Mouse (Mus musculus) MEL (cell line): ENCODE data around the gene Sepsecs.

Source experiments
- CHD1 ChIP-seq: IDR thresholded peaks from 2 replicates; pipeline ENCODE4 v1.6.1; 2012; ENCODE audit warnings: low read depth, mild to moderate bottlenecking, inconsistent platforms, low read length, improper control_type of control experiment
- CHD2 ChIP-seq: IDR thresholded peaks from 2 replicates; pipeline ENCODE4 v1.6.1; 2011; ENCODE audit warnings: low read length, improper control_type of control experiment
- CTCF ChIP-seq, 3 experiments: IDR thresholded peaks in 2 of 3; conservative IDR thresholded peaks in 1 of 3; 2 replicates each; pipeline ENCODE4 v1.5.1; 2011 to 2012; ENCODE audit warnings: low read length in 3 of 3, low read depth in 2 of 3, mild to moderate bottlenecking in 2 of 3, improper control_type of control experiment in 1 of 3, inconsistent platforms in 1 of 3, mixed read lengths in 1 of 3, moderate library complexity in 1 of 3; ENCODE audit not compliant: control insufficient read depth in 1 of 3, insufficient read depth in 1 of 3, poor library complexity in 1 of 3, severe bottlenecking in 1 of 3
- EP300 ChIP-seq, 2 experiments: IDR thresholded peaks; 2 replicates each; pipeline ENCODE4 v1.6.1; 2011; ENCODE audit warnings: improper control_type of control experiment in 2 of 2, low read length in 2 of 2, low read depth in 1 of 2, mild to moderate bottlenecking in 1 of 2
- GABPA ChIP-seq: IDR thresholded peaks from 2 replicates; pipeline ENCODE4 v1.6.1; 2012; ENCODE audit warnings: low read depth, mild to moderate bottlenecking, inconsistent platforms, low read length, improper control_type of control experiment, moderate library complexity

DNA sequence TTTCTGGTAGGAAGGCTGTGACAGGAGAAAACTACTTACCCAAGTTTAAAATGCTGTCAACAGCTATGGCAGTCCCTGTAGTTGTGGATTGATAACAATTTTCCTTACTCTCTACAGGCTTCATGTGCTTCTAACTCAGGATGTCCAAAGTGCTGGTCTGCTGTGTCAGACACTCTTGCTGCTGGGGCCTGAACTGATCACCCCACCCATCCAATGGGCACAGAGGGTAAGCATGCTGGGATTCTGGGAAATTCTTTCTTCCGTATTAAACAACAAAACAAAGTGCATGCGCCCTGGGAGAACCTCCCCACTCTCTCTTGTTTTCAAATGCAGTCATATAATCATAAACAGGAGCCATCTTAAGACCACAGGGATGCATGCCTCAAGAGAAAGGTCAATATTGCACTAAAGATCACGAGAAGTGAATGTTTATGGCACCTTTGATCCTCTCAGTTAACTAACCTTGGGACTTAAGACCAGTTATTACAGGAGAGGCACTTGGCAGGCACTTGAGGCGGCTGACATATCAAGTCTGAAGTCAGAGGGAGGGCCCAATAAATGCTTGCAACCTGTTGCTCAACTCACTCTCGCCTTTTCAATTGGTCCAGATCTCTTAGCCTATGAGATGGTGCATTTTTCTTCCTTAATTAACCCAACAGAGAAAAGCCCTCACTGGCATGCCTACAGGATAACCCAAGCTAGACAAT lies 47.4 kb upstream of the Sepsecs start:
- TF ChIP-seq CTCF (IDR thresholded peaks at IDR 0.05 in 2 of 3, conservative IDR thresholded peaks at IDR 0.05 in 1 of 3; ENCODE audit: control insufficient read depth in 1 of 3, insufficient read depth in 1 of 3, low read depth in 2 of 3, low read length in 3 of 3, poor library complexity in 1 of 3, severe bottlenecking in 1 of 3) (no peak), GABPA (no peak), CHD1 (no peak), CHD2 (no peak), EP300 (IDR thresholded peaks at IDR 0.05; ENCODE audit: low read depth in 1 of 2, low read length in 2 of 2) (no peak)
